Mouse (Mus musculus): ENCODE measurements around the gene Nck2. TPM values are rescaled to one million over a fixed set of nuclear protein-coding genes. Genes with fewer than 3 reads are reported as not detected.
A peak's percentile ranks its signal among the peaks of the same experiment; 100 is the strongest.
"Not testable (repeated sequence)": the region's sequence is repeated elsewhere in the genome, so short reads cannot be mapped to it uniquely, and the experiment has no call there.

Gene Nck2
- polyA plus RNA-seq, 1 experiment from 2014 or later: 20.3 TPM

DNA sequence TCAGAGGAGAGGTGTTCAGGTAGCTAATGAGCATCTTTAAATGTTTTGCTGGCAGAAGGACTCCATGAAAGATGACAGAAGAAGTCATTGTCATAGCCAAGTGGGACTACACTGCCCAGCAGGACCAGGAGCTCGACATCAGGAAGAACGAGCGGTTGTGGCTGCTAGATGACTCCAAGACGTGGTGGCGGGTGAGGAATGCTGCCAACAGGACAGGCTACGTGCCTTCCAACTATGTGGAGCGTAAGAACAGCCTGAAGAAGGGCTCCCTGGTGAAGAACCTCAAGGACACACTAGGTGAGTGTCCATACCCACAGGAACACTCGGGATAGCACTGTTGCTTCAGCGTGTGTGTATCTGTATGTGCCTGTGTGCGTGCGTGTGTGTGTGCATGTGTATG, 89.1 kb downstream of the Nck2 start:
- peak overlapping the region; percentile 31 for H3K4me2 ChIP-seq
- not testable (repeated sequence) for H3K4me3 ChIP-seq; H3K36me3 ChIP-seq; H3K27me3 ChIP-seq (replicated peaks); ATAC-seq; H3K9me3 ChIP-seq (replicated peaks)
- peak overlapping the region; percentile 18; the same call in 1 of the 2 replicates for H3K9ac ChIP-seq
- H3K4me1 ChIP-seq: peaks cover 81% of the 10 kb centered on the region
- 79% methylated on average over 11 of the region's 11 CpGs for WGBS (ENCODE audit: insufficient replicate concordance)
- H3K27ac ChIP-seq: peak overlapping the region; percentile 75

GRCm38 (mm10) chr1:43534060-43534760, 89.8 kb downstream of the Nck2 start:
- 0 out of 2 replicates have a peak overlapping the region, but pooled peaks have one; percentile 18 for H3K9ac ChIP-seq
- ATAC-seq: peak; percentile 74
- H3K4me2 ChIP-seq: peak overlapping the region; percentile 31
- H3K27me3 ChIP-seq (replicated peaks): no peaks in the 10 kb centered on the region
- H3K27ac ChIP-seq: peak overlapping the region; percentile 75
- H3K4me1 ChIP-seq: peaks cover 88% of the 10 kb centered on the region
- H3K36me3 ChIP-seq: 0 out of 2 replicates have a peak, but pooled peaks cover 4% of the 10 kb centered on the region
- H3K4me3 ChIP-seq: no peak overlapping the region
- H3K9me3 ChIP-seq (replicated peaks): no peaks in the 10 kb centered on the region
- 25% methylated on average over 5 of the region's 5 CpGs for WGBS (ENCODE audit: insufficient replicate concordance)

- 0 out of 2 replicates have a peak overlapping the region, but pooled peaks have one; percentile 22 for H3K27ac ChIP-seq
- ATAC-seq: peak; percentile 43
Observed at GRCm38 (mm10) chr1:43535519-43536000, 91.2 kb downstream of the Nck2 start.

GRCm38 (mm10) chr1:43536266-43536665, 91.9 kb downstream of the Nck2 start:
- Histone ChIP-seq H3K4me2 (no peak overlapping the region), H3K9me3 (replicated peaks) (no peaks in the 10 kb centered on the region), H3K4me1 (peaks cover 95% of the 10 kb centered on the region), H3K27ac (no peak overlapping the region), H3K36me3 (0 out of 2 replicates have a peak, but pooled peaks cover 4% of the 10 kb centered on the region), H3K4me3 (no peak overlapping the region), H3K27me3 (replicated peaks) (no peaks in the 10 kb centered on the region), H3K9ac (no peak overlapping the region)
- no peak for ATAC-seq
- 28% methylated on average over 2 of the region's 2 CpGs for WGBS (ENCODE audit: insufficient replicate concordance)

More at GRCm38 (mm10) chr1:43535519-43536000, 91.2 kb downstream of the Nck2 start:
- Histone ChIP-seq H3K27me3 (replicated peaks) (no peaks in the 10 kb centered on the region), H3K4me1 (peaks cover 95% of the 10 kb centered on the region), H3K9me3 (replicated peaks) (no peaks in the 10 kb centered on the region), H3K9ac (no peak overlapping the region), H3K36me3 (0 out of 2 replicates have a peak, but pooled peaks cover 4% of the 10 kb centered on the region), H3K4me3 (no peak overlapping the region), H3K4me2 (peak overlapping the region; percentile 11; the same call in 1 of the 2 replicates)
- WGBS (ENCODE audit: insufficient replicate concordance): 15% methylated on average over 6 of the region's 6 CpGs

DNA sequence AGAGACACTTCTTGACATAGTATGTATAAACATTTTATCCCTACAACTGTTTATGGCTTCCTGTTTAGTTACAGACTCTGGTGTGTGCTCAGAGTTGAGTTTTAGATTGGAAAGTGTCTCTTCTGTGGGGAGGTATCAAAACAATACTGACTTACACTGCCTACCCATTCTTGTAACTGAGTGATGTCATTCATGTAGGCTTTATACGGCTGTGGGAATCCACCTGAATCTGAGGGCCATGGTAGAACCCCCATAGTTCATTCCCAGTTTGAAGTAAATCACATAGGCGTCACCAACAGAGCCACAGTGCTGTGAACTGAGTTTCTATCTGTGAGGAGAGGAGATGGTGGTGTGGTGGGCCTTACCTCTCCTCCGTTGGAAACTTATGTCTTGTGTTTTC, 92.6 kb downstream of the Nck2 start:
- H3K4me2 ChIP-seq: no peak overlapping the region
- H3K27ac ChIP-seq: no peak overlapping the region
- 81% methylated on average over 3 of the region's 3 CpGs for whole genome bisulfite sequencing (ENCODE audit: insufficient replicate concordance)
- peaks cover 95% of the 10 kb centered on the region for H3K4me1 ChIP-seq
- H3K4me3 ChIP-seq: no peak overlapping the region
- no peaks in the 10 kb centered on the region for H3K9me3 ChIP-seq (replicated peaks)
- peaks cover 8% of the 10 kb centered on the region; the same call in 1 of the 2 replicates for H3K36me3 ChIP-seq
- no peaks in the 10 kb centered on the region for H3K27me3 ChIP-seq (replicated peaks)
- H3K9ac ChIP-seq: no peak overlapping the region
- no peak for ATAC-seq

DNA sequence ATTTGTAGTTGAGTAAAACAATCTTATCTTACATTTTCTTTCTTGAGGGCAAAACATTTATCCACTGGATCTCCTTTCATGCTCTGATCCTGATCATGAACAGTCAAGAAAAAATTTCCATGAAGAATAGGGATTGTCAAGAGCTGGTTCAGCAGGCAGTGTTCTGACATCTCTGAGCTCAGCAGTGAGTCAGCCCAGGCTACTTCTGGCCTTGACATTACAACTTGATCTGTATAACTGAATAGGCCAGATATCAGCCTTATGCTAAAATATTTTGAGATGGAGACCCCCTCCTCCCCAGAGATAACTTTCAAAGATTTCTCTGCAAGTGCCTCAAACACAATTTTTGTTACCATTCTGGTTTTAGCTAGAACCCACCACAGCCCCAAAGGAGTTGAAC, 93.1 kb downstream of the Nck2 start:
- Histone ChIP-seq H3K36me3 (peaks cover 8% of the 10 kb centered on the region), H3K27ac (no peak overlapping the region), H3K9me3 (replicated peaks) (no peaks in the 10 kb centered on the region), H3K27me3 (replicated peaks) (no peaks in the 10 kb centered on the region), H3K4me3 (no peak overlapping the region), H3K4me2 (no peak overlapping the region), H3K4me1 (peaks cover 95% of the 10 kb centered on the region), H3K9ac (no peak overlapping the region)
- no peak for ATAC-seq

- ATAC-seq: no peak
- Histone ChIP-seq H3K4me3 (no peak overlapping the region), H3K9ac (no peak overlapping the region), H3K27me3 (replicated peaks) (no peaks in the 10 kb centered on the region), H3K36me3 (peaks cover 8% of the 10 kb centered on the region), H3K4me2 (no peak overlapping the region), H3K9me3 (replicated peaks) (no peaks in the 10 kb centered on the region), H3K4me1 (peaks cover 91% of the 10 kb centered on the region), H3K27ac (no peak overlapping the region)
- 22% methylated on average over 2 of the region's 2 CpGs for WGBS (ENCODE audit: insufficient replicate concordance)
Observed at GRCm38 (mm10) chr1:43538716-43539115, 94.3 kb downstream of the Nck2 start.

DNA sequence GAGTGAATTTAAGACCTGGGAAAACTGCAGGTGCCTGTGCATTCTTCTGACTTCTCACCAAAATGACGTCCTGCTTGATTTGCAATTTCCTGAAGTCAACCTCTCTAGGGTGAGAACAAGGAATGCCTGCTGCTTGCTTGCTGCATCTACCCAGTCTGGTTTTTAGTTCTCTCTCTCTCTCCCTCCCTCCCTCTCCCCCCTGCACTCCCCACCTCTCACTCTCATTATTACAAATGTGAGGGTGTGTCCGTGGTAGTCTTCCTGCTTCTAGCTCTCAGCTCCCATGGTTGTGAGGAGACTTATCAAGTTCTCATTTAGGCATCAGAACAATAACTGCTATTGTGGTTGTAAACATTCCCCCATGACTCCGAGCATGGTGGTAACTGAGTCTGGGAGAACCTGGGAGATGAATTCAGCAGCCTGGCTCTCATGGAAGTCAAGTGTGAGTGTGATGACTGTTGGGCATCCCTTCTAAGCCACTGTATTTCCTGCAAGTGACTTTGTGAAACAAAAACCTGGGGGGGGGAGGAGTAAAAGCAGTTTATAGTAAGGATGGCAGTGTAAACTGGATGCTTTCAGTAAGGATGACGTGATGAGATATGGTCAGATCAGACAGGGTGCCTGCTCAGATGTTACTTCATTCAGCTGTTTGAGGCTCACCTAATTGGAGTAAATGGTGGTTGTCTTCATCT, 95.5 kb downstream of the Nck2 start:
- H3K4me2 ChIP-seq: no peak overlapping the region
- peaks cover 80% of the 10 kb centered on the region for H3K4me1 ChIP-seq
- H3K36me3 ChIP-seq: peaks cover 4% of the 10 kb centered on the region
- H3K27ac ChIP-seq: no peak overlapping the region
- 51% methylated on average over 4 of the region's 4 CpGs for WGBS (ENCODE audit: insufficient replicate concordance)
- no peak for ATAC-seq
- H3K9ac ChIP-seq: no peak overlapping the region
- H3K4me3 ChIP-seq: no peak overlapping the region
- H3K9me3 ChIP-seq (replicated peaks): no peaks in the 10 kb centered on the region
- H3K27me3 ChIP-seq (replicated peaks): no peaks in the 10 kb centered on the region

- H3K9ac ChIP-seq: no peak overlapping the region
- no peak for ATAC-seq
- no peaks in the 10 kb centered on the region for H3K9me3 ChIP-seq (replicated peaks)
- no peaks in the 10 kb centered on the region for H3K27me3 ChIP-seq (replicated peaks)
- H3K4me3 ChIP-seq: no peak overlapping the region
- H3K4me1 ChIP-seq: peaks cover 68% of the 10 kb centered on the region
- WGBS (ENCODE audit: insufficient replicate concordance): 28% methylated on average over 4 of the region's 4 CpGs
- peaks cover 4% of the 10 kb centered on the region for H3K36me3 ChIP-seq
- H3K27ac ChIP-seq: peak overlapping the region; percentile 22; the same call in 1 of the 2 replicates
- H3K4me2 ChIP-seq: no peak overlapping the region
Observed at GRCm38 (mm10) chr1:43542339-43542738, 98.0 kb downstream of the Nck2 start.

DNA sequence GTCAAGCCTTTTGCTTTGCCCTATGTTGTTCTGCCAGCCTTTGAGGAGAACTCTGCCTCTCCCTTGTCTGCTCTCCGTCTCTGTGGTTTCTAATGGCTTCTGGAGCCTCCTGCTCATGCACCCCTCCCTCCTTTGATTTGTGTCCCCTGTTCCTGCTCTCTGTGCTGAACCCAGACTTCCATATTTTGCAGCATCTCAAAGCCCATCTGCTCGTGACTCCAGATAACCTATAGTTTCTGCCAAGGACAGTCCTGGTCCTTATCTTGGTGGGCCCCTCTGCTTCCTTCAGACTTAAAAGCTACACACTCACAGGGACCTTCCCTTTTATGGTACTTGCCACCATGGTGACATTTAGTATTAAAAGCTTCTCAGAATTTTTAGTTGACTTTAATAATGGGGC, 103.3 kb downstream of the Nck2 start:
- Histone ChIP-seq H3K9ac (peak overlapping the region; percentile 18), H3K4me1 (peaks cover 47% of the 10 kb centered on the region), H3K27ac (peak overlapping the region; percentile 75), H3K36me3 (peaks cover 7% of the 10 kb centered on the region), H3K27me3 (replicated peaks) (no peaks in the 10 kb centered on the region), H3K9me3 (replicated peaks) (no peaks in the 10 kb centered on the region), H3K4me2 (peak overlapping the region; percentile 59), H3K4me3 (no peak overlapping the region)
- ATAC-seq: peak; percentile 92
- 17% methylated on average over 2 of the region's 2 CpGs for WGBS (ENCODE audit: insufficient replicate concordance)

DNA sequence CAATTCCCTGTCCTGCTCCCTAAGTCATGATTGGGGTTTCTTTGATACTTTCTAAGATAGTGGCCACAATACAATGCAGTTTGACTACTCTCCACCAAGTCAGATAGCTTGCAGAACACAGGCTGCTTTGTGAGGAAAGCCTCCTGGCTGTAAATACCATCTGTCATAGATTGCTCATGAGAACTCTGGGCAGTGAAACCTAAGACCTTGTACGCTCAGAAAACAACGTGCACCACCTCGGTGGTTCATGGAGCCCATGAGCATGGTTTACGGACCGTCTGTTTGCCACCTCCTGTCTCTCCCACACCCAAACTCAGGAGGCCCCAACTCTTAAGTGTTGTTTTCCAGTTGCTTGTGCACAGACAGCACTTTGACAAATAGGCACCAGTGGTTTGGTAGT, 104.4 kb downstream of the Nck2 start:
- no peaks in the 10 kb centered on the region for H3K9me3 ChIP-seq (replicated peaks)
- no peak overlapping the region for H3K9ac ChIP-seq
- no peak overlapping the region for H3K4me2 ChIP-seq
- H3K27me3 ChIP-seq (replicated peaks): no peaks in the 10 kb centered on the region
- no peak for ATAC-seq
- H3K4me3 ChIP-seq: no peak overlapping the region
- peaks cover 52% of the 10 kb centered on the region for H3K4me1 ChIP-seq
- 76% methylated on average over 5 of the region's 5 CpGs for WGBS (ENCODE audit: insufficient replicate concordance)
- H3K27ac ChIP-seq: peak overlapping the region; percentile 38; the same call in 1 of the 2 replicates
- peaks cover 9% of the 10 kb centered on the region for H3K36me3 ChIP-seq

- no peak overlapping the region for H3K4me3 ChIP-seq
- no peak overlapping the region for H3K4me2 ChIP-seq
- no peak overlapping the region for H3K9ac ChIP-seq
- no peak for ATAC-seq
- no peaks in the 10 kb centered on the region for H3K27me3 ChIP-seq (replicated peaks)
- peaks cover 70% of the 10 kb centered on the region for H3K4me1 ChIP-seq
- H3K27ac ChIP-seq: 0 out of 2 replicates have a peak overlapping the region, but pooled peaks have one; percentile 6
- H3K9me3 ChIP-seq (replicated peaks): no peaks in the 10 kb centered on the region
- WGBS (ENCODE audit: insufficient replicate concordance): 88% methylated on average over 3 of the region's 3 CpGs
- peaks cover 22% of the 10 kb centered on the region for H3K36me3 ChIP-seq
Observed at GRCm38 (mm10) chr1:43550525-43550924, 106.1 kb downstream of the Nck2 start.
